Mouse (Mus musculus) T-helper 1 cell (primary cell): ENCODE measurements around the gene Scamp5.

Experiments
- in situ Hi-C: fragments of 300-600 bp; cut with MboI, MseI; formaldehyde crosslinking; loops from one replicate; pipeline ENCODE4 v1.15.1; 2025; ENCODE audit warnings: high pct_unique_total_duplicates

Scamp5 gene

DNA sequence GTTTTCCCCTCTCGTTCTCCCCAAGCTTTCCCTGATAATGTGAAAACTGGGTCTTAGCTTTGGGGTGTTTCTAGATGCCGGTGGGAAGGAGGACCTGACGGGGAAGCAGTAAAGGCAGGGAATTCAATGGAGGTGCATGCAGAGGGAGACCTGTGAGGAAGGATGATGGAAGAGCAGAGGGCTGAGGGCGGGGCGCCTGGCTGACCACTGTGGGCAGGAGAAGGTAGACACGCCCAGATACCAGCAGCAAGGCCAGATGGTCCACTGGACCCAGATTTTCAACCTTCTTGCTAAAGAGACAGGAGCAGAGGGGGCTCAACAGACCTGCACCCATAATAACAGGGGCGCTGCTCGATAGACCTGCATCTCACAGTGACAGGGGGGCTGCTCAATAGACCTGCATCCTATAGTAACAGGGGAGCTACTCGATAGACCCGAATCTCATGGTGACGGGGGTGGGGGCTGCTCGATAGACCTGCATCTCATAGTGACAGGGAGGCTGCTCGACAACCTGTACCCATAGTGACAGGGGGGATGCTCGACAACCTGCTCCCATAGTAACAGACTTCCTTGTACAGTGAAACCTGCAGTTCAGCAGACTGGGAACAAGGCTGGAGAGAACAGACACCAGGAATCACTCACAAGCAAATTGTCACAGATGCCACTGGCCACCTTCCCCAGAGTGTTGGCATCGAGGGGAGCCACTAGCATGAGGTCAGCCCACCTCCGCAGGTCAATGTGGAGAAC lies 48.2 kb downstream of the Scamp5 start:
- in situ Hi-C loops: no loop called here

DNA sequence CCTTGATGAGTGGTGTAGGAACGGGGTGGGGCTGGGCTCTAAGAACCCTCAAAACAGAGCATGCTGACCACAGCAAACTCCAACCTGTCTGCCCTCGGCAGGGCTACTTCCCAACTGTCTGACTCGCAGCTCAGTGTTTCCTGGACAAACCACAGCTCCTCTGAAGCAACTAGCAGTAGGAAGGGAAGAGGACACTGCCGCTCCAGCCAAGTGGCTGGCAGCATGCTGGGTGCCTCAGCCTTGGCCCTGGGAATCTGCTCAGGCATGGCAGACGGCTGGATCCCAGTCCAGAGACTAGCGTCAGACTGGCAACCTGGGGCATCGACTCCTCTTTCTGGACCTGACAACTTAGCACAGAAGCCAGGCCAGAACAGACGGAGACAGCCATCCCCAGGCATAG lies 50.5 kb downstream of the Scamp5 start:
- in situ Hi-C loops: no loop called here

- in situ Hi-C loops: no loop called here
Measured at GRCm38 (mm10) chr9:57407120-57407905, 60.5 kb downstream of the Scamp5 start.

- in situ Hi-C loops: no loop called here
Measured at GRCm38 (mm10) chr9:57406395-57406794, 61.5 kb downstream of the Scamp5 start.

- in situ Hi-C loops: loop anchor here (5.0 kb wide), 2 partner anchors 47 to 98 kb away; partner anchors contain the start of gene Rpp25
Measured at GRCm38 (mm10) chr9:57404036-57404435, 63.8 kb downstream of the Scamp5 start.

- in situ Hi-C loops: loop anchor here (5.0 kb wide), 2 partner anchors 45 to 100 kb away; partner anchors contain the start of gene Rpp25
Measured at GRCm38 (mm10) chr9:57402318-57403251, 65.3 kb downstream of the Scamp5 start.

GRCm38 (mm10) chr9:57398773-57399172 lies 69.1 kb downstream of the Scamp5 start:
- in situ Hi-C loops: no loop called here

DNA sequence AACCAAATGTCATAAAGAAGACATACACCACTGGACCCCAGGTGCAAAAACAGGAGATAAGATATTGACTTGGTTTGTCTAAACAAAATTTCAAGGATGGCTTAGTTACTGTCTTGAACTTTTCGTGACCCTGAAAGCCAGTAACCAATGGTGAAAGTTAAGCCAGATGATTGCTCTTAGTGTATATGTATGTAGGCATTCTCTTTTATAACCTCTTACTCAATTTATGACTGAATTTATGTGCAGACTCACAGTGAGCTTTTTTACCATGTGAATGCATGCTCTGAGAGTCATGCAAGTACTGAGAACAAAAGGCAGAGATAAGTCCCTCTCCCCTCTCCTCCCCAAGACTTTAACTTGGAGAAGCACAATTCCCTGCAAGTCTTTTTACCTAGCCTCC lies 75.0 kb downstream of the Scamp5 start:
- in situ Hi-C loops: no loop called here
